Mouse (Mus musculus): Measurements from ENCODE around the gene Negr1.

DNA sequence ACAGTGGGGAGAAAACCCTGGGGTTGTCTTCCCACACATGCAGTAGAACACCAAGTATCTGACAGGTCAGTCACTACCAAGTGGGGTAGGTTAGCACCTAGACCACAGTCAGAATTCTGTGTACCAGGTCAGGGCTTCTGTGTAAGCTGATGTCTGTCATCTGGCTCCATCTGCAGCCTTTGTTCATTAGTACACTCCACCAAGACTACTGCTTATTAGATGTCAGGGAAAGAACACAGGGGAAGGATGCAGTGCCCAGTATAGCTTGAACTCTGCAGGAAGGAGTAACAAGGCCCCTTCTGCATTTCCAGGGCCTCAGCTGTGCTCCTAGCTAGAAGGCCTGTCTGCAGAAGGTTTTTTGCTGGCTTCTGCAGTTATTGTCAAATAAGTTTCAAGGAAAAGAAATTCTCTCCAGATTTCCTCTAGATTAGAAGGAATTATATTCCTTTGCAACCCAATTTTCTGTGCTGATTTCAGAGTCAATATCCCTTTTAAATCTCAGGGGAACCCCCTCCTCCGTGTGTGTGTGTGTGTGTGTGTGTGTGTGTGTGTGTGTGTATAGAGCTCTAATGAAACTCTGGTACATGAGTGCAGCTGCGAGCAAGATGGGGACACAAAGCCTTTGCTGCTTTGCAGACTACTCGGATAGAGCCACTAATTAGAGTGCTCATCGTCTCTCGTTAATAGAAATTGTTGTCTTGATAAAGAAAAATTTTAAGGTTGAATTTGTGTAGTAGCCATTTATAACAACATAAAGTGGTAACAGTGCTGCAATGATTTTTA is 654.5 kb downstream of the Negr1 start:
- no peak for TF ChIP-seq CTCF (IDR thresholded peaks at IDR 0.05; ENCODE audit: low read depth)
- no peak for TF ChIP-seq EP300 (IDR thresholded peaks at IDR 0.05; ENCODE audit: low read depth)

Measured in liver, postnatal 0 days (tissue).